Mouse (Mus musculus): ENCODE data around the gene Olfr93. TPM values are rescaled to one million over a fixed set of nuclear protein-coding genes. Genes with fewer than 3 reads are reported as not detected.
A peak's percentile ranks its signal among the peaks of the same experiment; 100 is the strongest.
"Not testable (repeated sequence)": the region's sequence is repeated elsewhere in the genome, so short reads cannot be mapped to it uniquely, and the experiment has no call there.

Gene Olfr93
- not detected for total RNA-seq (2021)
- long read RNA-seq, experiment 1, result 0 reads
- long read RNA-seq, experiment 2, result 0 reads

DNA sequence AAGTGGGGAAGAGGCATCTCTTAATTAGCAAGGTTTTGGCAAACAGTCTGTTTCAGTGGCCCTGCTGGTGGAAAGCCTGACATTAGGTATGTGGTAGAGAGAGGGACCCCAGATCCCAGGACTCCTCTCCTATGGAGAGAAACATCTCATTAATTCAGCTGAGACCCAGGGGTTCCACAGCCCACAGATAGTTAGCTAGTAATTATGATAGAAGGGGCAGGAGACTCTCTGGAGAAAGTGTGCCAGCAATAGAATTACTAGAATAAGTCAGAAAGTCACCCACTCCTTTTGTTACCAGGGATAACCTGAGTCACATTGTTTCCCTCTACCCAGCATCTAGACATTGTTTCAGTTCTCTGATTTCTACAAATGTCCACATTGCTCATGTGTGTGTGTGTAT lies at the start of gene Olfr93:
Olfr93 (minus strand) TSS at position 101 of the 400 bp plus-strand sequence.
- no peak for DNase-seq (ENCODE audit: low spot score in 2 of 2)

DNA sequence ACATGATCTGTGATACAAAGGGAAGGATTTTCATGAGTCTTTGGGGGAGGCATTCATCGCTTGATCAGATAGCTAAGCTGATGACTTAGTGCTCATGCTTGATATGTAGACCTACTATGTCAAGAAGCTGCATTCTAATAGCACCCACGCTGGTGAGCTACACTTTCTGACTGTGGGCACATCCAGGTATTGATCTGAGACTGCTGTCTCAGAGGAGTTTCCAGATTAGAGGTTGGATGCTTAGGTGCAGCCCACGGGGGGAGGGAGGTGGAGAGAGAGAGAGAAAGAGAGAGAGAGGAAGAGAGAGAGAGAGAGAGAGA lies 42.6 kb upstream of the Olfr93 start:
- no peak for DNase-seq (ENCODE audit: low spot score in 2 of 2)

DNA sequence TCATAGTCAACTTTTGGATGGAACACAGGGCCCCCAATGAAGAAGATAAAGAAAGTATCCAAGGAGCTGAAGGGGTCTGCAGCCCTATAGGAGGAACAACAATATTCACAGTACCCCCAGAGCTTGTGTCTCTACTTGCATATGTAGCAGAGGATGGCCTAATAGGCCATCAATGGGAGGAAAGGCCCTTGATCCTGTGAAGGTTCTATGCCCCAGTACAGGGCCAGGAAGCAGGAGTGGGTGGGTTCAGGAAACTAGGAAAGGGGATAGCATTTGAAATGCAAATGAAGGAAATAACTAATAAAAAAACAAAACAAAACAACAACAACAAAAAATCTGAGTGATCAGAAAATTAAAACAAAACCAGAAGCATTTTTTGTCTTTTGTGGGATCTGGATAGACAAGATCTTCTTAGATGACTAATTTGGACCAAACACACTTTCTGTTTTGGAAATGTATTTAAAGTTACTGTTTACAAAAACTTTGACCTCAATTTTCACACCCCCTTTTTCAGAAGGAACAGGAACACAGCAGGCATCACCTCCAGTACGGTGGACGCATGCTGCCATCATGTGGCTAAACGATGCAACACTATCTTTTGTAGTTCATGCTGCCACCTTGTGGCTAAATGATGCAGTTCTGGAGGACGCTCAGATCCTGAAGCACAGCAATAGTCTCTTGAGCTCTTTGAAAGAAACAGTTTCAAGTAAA lies 42.1 kb upstream of the Olfr93 start:
- peak; percentile 21 to 54 for DNase-seq (ENCODE audit: low spot score in 2 of 2)

DNA sequence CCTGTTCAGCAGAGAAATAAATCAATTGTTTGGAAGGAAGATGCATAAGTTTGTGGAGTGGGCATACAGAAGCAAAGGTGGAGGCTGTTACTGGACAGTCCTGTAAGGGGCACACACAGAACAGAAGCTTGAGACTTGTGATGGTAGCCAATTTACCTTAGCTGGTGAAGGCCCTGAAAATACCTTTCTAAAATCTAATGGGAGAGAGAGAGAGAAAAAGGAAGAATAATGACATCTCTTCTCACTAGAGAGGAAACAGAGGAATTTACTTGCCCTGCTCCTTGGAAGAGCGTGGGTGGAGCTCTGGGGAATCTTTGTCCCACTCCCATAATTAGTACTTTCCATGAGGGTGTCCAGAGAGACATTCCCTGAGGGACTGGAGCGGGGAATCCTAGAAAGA lies 39.6 kb upstream of the Olfr93 start, which contains the start of gene Olfr94:
Olfr94 (minus strand) TSS at position 101 of the 400 bp plus-strand sequence.
- no peak for DNase-seq (ENCODE audit: low spot score in 2 of 2)

DNA sequence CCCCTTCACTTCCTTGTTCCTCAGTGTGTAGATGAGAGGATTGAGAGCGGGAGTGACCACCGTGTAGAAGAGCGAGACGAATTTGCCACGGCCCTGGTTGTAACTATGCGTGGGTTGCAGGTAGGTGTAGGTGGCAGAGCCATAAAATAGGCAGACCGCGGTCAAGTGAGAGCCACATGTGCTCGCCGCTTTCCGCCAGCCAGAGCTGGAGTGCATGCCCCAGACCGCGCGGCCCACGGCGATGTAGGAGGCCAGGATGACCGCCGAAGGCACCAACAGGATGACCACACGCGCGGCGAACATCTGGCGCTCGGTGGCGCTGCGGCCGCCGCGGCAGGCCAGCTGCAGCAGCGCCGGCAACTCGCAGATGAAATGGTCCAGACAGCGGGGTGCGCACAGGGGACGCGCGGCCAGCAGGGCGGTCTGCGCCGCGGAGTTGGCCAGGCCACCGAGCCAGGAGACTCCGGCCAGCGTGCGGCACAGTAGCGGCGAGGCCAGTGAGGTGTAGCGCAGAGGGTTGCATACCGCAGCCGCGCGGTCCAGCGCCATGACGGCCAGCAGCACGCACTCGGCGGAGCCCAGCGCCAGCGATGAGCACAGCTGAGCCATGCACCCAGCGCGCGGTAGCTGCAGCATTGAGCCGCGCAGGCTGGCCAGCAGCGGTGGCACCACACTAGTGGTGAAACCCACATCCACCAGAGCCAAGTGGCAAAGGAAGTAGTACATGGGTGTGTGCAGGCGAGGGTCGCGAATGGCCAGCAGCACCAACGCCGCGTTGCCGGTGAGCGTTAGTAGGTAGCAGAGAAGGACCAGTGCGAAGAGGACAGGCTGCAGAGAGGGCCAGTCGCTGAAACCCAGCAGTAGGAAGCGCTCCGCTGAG lies 35.8 kb upstream of the Olfr93 start:
- no peak for DNase-seq (ENCODE audit: low spot score in 2 of 2)

DNA sequence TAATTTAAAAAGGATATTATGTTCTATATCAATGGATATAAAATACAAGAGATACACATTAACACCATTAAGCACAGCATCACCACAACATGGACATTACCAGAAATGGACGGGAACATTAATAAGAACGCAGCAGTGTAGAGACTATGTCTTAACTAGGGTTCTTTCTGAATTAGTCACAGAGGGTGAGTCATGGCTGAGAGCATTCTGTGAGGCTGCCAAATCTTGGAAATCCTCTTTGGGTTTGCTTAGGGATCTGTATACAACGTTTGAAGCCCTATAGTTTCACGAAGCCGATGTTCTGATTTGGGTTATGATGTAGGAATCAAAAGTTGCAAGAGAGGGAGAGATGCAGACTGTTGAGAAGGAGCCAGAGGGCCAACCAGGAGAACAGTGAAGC lies 33.5 kb upstream of the Olfr93 start:
- DNase-seq (ENCODE audit: low spot score in 2 of 2), result no peak

DNA sequence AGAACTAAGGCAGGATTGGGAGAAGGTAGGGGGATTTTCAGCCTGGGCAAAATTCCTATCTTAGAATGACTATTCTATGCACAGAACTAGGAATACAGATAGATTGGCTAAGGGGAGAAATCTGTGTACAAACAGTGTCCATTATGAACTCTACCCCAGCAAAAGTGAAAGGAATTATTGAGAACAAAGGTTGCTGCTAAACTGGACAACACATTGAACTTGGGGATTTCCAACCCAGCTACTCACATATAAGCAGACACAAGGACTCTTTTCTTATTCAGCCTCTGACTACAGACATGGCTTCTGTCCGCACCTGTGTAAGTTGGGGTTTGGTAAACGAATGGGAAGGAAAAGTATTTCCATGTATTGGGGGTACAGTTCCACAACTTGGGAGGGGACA lies 32.4 kb upstream of the Olfr93 start, which contains the start of gene Ubd:
Ubd (plus strand) TSS at position 237 of the 400 bp plus-strand sequence.
- DNase-seq (ENCODE audit: low spot score in 2 of 2), result no peak

DNA sequence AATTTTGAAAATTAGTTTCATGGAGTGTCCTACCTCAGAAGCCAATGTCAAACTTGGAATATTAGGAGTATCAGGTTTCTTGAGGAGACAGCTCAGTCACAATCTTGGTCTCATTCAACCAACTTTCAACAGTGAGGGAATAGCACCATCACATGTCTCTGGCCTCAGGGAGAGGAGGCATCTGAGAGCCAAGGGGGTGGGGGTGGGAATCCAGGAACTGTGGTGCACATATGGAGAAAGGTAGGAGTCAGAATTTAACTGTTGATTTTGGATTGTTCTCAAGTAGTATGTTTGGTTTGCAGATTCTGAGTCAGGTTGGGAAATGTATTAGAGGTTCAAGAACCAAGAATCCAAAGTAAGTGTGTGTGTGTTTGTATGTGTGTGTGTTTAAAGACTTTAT lies 31.7 kb upstream of the Olfr93 start:
- no peak for DNase-seq (ENCODE audit: low spot score in 2 of 2)

DNA sequence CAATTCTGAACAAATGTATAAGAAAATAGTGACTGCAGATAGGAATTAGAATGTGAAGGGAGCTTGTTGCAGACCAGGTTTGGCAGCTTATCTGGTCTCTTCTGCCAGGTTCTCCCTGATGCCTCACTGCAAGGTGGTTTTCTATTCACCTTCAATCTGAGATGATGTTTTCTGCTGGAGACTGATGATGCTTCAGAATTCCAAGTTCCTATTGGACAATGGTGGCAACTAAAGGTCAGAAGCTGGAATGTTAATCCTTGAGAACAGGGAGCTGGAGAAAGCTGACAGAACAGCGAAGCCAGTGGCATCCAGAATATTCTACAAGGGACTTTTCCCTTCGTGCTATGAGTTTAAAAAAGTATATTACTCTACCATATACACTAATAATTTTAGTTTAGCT lies 29.4 kb upstream of the Olfr93 start:
- no peak for DNase-seq (ENCODE audit: low spot score in 2 of 2)

DNA sequence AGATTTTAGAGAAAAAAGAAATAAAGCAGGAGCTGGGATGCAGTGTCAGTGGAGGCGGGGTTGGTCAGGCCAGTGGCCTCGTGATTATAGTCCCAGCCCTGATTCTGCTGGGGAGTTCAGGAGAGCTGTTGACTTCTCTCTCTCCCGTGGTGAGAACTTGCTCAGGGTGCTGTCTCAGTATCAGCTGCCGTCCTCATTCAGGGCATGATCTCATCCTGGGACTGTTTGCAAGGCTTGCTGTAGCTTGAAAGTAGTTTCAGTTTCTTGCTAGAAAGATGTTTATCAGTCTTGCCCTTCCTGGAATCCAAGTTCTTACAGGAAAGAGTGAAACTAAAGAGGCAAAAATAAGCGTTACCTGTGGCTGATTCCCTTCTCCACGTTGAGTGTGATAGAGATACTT lies 24.2 kb upstream of the Olfr93 start:
- no peak for DNase-seq (ENCODE audit: low spot score in 2 of 2)

DNA sequence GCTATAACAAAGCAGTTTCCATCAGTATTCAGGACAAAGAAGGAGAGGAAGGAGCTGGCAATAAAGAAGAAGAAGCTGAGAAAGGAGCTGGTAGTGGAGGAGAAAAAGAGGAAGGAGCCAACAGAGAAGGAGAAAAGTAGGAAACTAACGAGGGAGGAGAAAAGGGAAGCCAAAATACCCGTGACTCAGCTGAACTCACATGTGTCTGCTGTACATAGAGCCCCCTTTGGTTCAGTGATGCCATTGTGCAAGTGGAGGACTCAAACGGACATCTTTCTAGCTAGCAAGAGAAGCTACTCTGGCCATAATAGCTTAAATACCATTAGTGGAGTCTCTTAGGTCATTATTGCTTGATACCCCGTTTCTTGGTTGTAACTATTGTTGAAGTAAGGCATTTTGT lies 29.9 kb downstream of the Olfr93 start:
- DNase-seq (ENCODE audit: low spot score in 2 of 2), result not testable (repeated sequence)

DNA sequence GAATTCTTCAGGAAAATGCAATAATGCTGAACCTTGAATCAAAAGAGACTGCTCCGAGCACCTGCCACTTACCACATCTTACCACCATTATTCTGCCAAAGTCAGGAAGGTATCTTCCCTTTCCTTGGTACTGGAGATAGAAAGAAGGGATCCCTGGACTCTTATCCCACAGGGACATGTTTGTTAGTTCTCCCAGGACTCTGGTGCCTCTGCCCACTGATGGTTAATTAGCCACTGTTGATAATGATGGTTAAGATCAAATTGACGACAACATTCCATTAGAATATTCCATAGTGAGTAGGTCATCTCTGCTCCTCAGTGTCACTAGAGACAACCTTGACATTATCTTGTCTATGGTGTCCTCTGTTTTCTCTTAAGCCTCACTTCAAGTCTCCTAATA lies 41.3 kb downstream of the Olfr93 start, which contains the start of gene Olfr92:
Olfr92 (minus strand) TSS at position 101 of the 400 bp plus-strand sequence.
- DNase-seq (ENCODE audit: low spot score in 2 of 2), result no peak

DNA sequence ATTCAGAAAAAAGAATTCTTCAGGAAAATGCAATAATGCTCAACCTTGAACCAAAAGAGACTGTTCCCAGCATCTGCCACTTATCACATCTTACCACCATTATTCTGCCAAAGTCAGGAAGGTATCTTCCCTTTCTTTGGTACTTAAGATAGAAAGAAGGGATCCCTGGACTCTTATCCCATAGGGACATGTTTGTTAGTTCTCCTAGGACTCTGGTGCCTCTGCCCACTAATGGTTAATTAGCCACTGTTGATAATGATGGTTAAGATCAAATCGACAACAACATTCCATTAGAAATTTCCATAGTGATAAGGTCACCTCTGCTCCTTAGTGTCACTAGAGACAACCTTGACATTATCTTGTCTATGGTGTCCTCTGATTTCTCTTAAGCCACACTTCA lies 63.1 kb downstream of the Olfr93 start, which contains the start of gene Olfr91:
Olfr91 (minus strand) TSS at position 101 of the 400 bp plus-strand sequence.
- DNase-seq (ENCODE audit: low spot score in 2 of 2), result no peak

DNA sequence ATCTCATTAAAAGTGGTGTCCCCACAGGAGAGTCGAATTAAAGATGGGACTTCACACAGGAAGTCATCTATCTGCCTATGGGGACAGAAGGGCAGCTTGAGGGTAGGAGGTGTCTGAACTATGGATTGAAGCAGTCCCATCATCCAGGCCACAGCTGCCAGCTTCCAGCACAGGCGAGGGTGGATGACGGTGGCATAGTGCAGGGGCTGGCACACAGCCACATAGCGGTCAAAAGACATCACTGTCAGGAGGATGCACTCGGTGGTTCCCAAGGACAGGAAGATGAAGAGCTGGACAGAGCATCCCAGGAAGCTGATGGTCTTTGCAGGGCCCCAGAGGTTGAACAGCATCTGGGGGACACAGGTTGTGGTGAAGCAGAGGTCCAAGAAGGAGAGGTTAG lies 68.0 kb downstream of the Olfr93 start:
- no peak for DNase-seq (ENCODE audit: low spot score in 2 of 2)

DNA sequence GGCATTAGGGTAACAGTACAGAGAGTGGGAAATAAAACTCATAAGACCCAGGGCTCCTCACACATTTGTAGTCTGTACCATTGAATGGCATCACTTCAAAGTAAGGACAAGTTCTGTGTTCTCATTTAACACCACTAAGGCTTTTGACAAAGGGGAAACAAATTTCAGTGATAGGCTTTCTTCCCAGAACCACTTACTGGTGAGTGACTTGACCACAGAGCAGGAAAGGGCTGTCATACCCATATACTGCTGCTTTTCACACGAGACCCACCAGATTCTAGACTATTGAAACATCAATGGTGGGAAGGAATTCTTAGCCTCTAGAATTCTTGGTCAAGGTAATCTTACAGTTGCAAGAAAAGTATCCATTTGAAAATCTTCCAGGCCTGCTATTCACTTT lies 69.1 kb downstream of the Olfr93 start:
- DNase-seq (ENCODE audit: low spot score in 2 of 2), result no peak

Other genes with a start within 250 kb of the Olfr93 start
- 1 to 10 TPM in 1 of 2 experiments, under 1 TPM in 1; 0.31 to 1.1 TPM for gene Rnf39, start 218.6 kb downstream of the Olfr93 start, total RNA-seq (2021)
- 10 to 100 TPM; 63.6 to 65.1 TPM for gene Ppp1r11, start 209.8 kb downstream of the Olfr93 start, total RNA-seq (2021)
- gene Znrd1, start 202.9 kb downstream of the Olfr93 start, total RNA-seq (2021), result 10 to 100 TPM; 35.8 to 41.6 TPM
- 1 to 10 TPM; 7.4 to 7.8 TPM for gene Znrd1as, start 202.9 kb downstream of the Olfr93 start, total RNA-seq (2021)
- gene 2410137M14Rik, start 180.3 kb downstream of the Olfr93 start, total RNA-seq (2021), result not detected
- gene H2-M5, start 172.0 kb downstream of the Olfr93 start, total RNA-seq (2021), result under 1 TPM; 0.56 to 0.62 TPM
- 10 to 100 TPM; 12.7 to 18.0 TPM for gene Zfp57, start 160.3 kb downstream of the Olfr93 start, total RNA-seq (2021)
- gene Mog, start 138.1 kb downstream of the Olfr93 start, total RNA-seq (2021), result not detected
- 10 to 100 TPM; 68.2 TPM for gene Gabbr1, start 115.5 kb downstream of the Olfr93 start, total RNA-seq (2021)
- gene Olfr90, start 73.0 kb downstream of the Olfr93 start, total RNA-seq (2021), result under 1 TPM in 1 of 2 experiments, not detected in 1; 0.14 TPM
- not detected for gene Olfr91, start 63.2 kb downstream of the Olfr93 start, total RNA-seq (2021)
- gene Olfr92, start 41.4 kb downstream of the Olfr93 start, total RNA-seq (2021), result not detected
- not detected for gene Ubd, start 32.4 kb upstream of the Olfr93 start, total RNA-seq (2021)
- gene Olfr94, start 39.5 kb upstream of the Olfr93 start, total RNA-seq (2021), result not detected
- not detected for gene Olfr95, start 51.6 kb upstream of the Olfr93 start, total RNA-seq (2021)
- gene Olfr96, start 58.7 kb upstream of the Olfr93 start, total RNA-seq (2021), result not detected
- not detected for gene Olfr97, start 75.8 kb upstream of the Olfr93 start, total RNA-seq (2021)
- not detected for gene Olfr98, start 102.3 kb upstream of the Olfr93 start, total RNA-seq (2021)
- gene H2-M3, start 108.7 kb upstream of the Olfr93 start, total RNA-seq (2021), result 1 to 10 TPM; 4.3 to 5.6 TPM
- not detected for gene Olfr99, start 122.0 kb upstream of the Olfr93 start, total RNA-seq (2021)
- gene Olfr101, start 142.8 kb upstream of the Olfr93 start, total RNA-seq (2021), result not detected
- not detected for gene Olfr102, start 155.6 kb upstream of the Olfr93 start, total RNA-seq (2021)
- gene Olfr103, start 178.2 kb upstream of the Olfr93 start, total RNA-seq (2021), result not detected
- gene Olfr104-ps, start 198.1 kb upstream of the Olfr93 start, total RNA-seq (2021), result not detected
- not detected for gene Olfr105-ps, start 217.5 kb upstream of the Olfr93 start, total RNA-seq (2021)
- not detected for gene Olfr106-ps, start 228.9 kb upstream of the Olfr93 start, total RNA-seq (2021)
- not detected for gene Olfr107, start 237.7 kb upstream of the Olfr93 start, total RNA-seq (2021)